ENCODE assay signal across 13 mouse cellular contexts in genomic region chr1:188568295-188568961, GRCm38 (mm10).
A peak's percentile ranks its signal among the peaks of the same experiment; 100 is the strongest.
DNase-seq lines count a peak whose midpoint lies in the region; ATAC-seq lines count a peak whose summit lies in the region.
"Had no signal": no experiment of that assay in that cellular context is flagged by ENCODE, and none has a peak within 500 bp of the region (broad histone marks: within the 10 kb centered on the region; RNA-seq: fewer than 3 reads in every experiment).

No protein-coding gene starts in this region.

- no peaks in the 10 kb centered on the region for H3K27me3 ChIP-seq in forebrain, embryonic 14.5 days (replicated peaks; ENCODE audit: control insufficient read depth, insufficient read depth, low read length)
- H3K27me3 ChIP-seq: limb, embryonic 13.5 days had no signal

- 34% methylated on average over 9 of the region's 9 CpGs for WGBS in forebrain, embryonic 14.5 days

- peak; percentile 7 to 31 for DNase-seq in frontal cortex, adult 2 months (ENCODE audit: extremely low spot score in 1 of 2, low spot score in 1 of 2)
- no peak for DNase-seq in frontal cortex, postnatal 10 days (ENCODE audit: low spot score in 2 of 2)
- DNase-seq in Muller cell, postnatal 12 days (ENCODE audit: inconsistent ontology term) = peak; percentile 33
- DNase-seq in forebrain, embryonic 14.5 days (ENCODE audit: low spot score) = peak; percentile 78
- DNase-seq in layer of hippocampus, postnatal 14 days (ENCODE audit: low spot score in 2 of 2) = peak; percentile 27 to 43
- no peak for DNase-seq in adrenal gland, postnatal 10 days
- DNase-seq in lung, postnatal 25 days (ENCODE audit: low spot score) = no peak
- DNase-seq: cerebellum, adult 8-10 months; heart, postnatal 14 days; kidney, postnatal 25 days; lung, adult 18-20 months had no signal

- no peak overlapping the region for H3K4me2 ChIP-seq in forebrain, embryonic 14.5 days (ENCODE audit: low read length)
- H3K4me2 ChIP-seq: limb, embryonic 13.5 days had no signal

- no peak overlapping the region for H3K27ac ChIP-seq in forebrain, embryonic 14.5 days (ENCODE audit: low read depth, low read length)
- H3K27ac ChIP-seq: limb, embryonic 13.5 days had no signal

- no peaks in the 10 kb centered on the region for H3K9me3 ChIP-seq in forebrain, embryonic 14.5 days (replicated peaks; ENCODE audit: control insufficient read depth, low read length)
- H3K9me3 ChIP-seq: limb, embryonic 13.5 days had no signal

- H3K4me1 ChIP-seq in forebrain, embryonic 14.5 days (ENCODE audit: control insufficient read depth, insufficient read depth, low read length) = peaks cover 2% of the 10 kb centered on the region; the same call in 1 of the 2 replicates
- H3K4me1 ChIP-seq: limb, embryonic 13.5 days had no signal

- peak; percentile 81 for ATAC-seq in forebrain, embryonic 14.5 days
- ATAC-seq: activated CD4-positive, CD25-positive, alpha-beta regulatory T cell, adult 4 months had no signal

- H3K36me3 ChIP-seq in forebrain, embryonic 14.5 days (ENCODE audit: control insufficient read depth, insufficient read depth, low read length) = no peaks in the 10 kb centered on the region
- H3K36me3 ChIP-seq: limb, embryonic 13.5 days had no signal

- no peak overlapping the region for H3K4me3 ChIP-seq in forebrain, embryonic 14.5 days (ENCODE audit: low read depth, low read length)
- H3K4me3 ChIP-seq: limb, embryonic 13.5 days had no signal

- H3K9ac ChIP-seq in forebrain, embryonic 14.5 days (ENCODE audit: low read length) = no peak overlapping the region
- H3K9ac ChIP-seq: limb, embryonic 13.5 days had no signal

Comparison
In these comparisons a context has a peak if more than half of its experiments do, and no peak if none do; other contexts are left out.
1. DNase-seq: peak in frontal cortex, adult 2 months (2 of 2), Muller cell, postnatal 12 days (single experiment), forebrain, embryonic 14.5 days (single experiment) and layer of hippocampus, postnatal 14 days (2 of 2); none in frontal cortex, postnatal 10 days (0 of 2), adrenal gland, postnatal 10 days (single experiment) and lung, postnatal 25 days (single experiment).